Mouse (Mus musculus) heart, adult 2 months (tissue): Measurements from ENCODE around the gene Dmbt1. TPM values are rescaled to one million over a fixed set of nuclear protein-coding genes. Genes with fewer than 3 reads are reported as not detected.
"Not testable (repeated sequence)": the region's sequence is repeated elsewhere in the genome, so short reads cannot be mapped to it uniquely, and the experiment has no call there.

Source experiments
- DNase-seq, 2 experiments: peaks; one replicate each; pipeline ENCODE4 v3.0.0; 2021
- H3K27ac ChIP-seq: fragments of 200-600 bp; 2 replicates; pipeline ENCODE4 v1.8.1; 2022
- H3K27me3 ChIP-seq: fragments of 200-500 bp; 2 replicates; pipeline ENCODE4 v1.6.1; 2012; ENCODE audit warnings: mild to moderate bottlenecking, low read length, inconsistent platforms, mixed read lengths; ENCODE audit not compliant: control insufficient read depth, insufficient read depth
- H3K36me3 ChIP-seq: fragments of 200-500 bp; 2 replicates; pipeline ENCODE4 v1.6.1; 2012; ENCODE audit warnings: low read length, inconsistent platforms; ENCODE audit not compliant: control insufficient read depth, insufficient read depth
- H3K4me1 ChIP-seq: fragments of 200-500 bp; 2 replicates; pipeline ENCODE4 v1.6.1; 2011; ENCODE audit warnings: low read length; ENCODE audit not compliant: control insufficient read depth, insufficient read depth
- H3K4me3 ChIP-seq: fragments of 200-600 bp; 2 replicates; pipeline ENCODE4 v1.8.1; 2022
- H3K79me2 ChIP-seq: fragments of 200-500 bp; replicated peaks from 2 replicates; pipeline ENCODE4 v1.6.1; 2012; ENCODE audit warnings: mild to moderate bottlenecking, inconsistent platforms, low read length, moderate library complexity, mixed read lengths; ENCODE audit not compliant: control insufficient read depth, insufficient read depth
- H3K9ac ChIP-seq: fragments of 200-500 bp; 2 replicates; pipeline ENCODE4 v1.6.1; 2012; ENCODE audit warnings: low read depth, mild to moderate bottlenecking, control low read depth, inconsistent platforms, low read length, mixed read lengths
- CTCF ChIP-seq: fragments of 200-600 bp; IDR thresholded peaks from 2 replicates; pipeline ENCODE4 v1.8.1; 2022; ENCODE audit warnings: antibody characterized with exemption, mild to moderate bottlenecking, moderate library complexity
- EP300 ChIP-seq: fragments of 200-500 bp; IDR thresholded peaks from 2 replicates; pipeline ENCODE4 v1.6.1; 2011; ENCODE audit warnings: low read depth, low read length, control low read depth; ENCODE audit not compliant: insufficient read depth
- POLR2A ChIP-seq: fragments of 200-500 bp; IDR thresholded peaks from 2 replicates; pipeline ENCODE4 v1.6.1; 2011; ENCODE audit warnings: mild to moderate bottlenecking, low read depth, low read length, control low read depth; ENCODE audit not compliant: insufficient read depth
- WGBS: fragments of 180-500 bp; shearing (Covaris S2); methylation state at CpG from one replicate; pipeline ENCODE4 v1.1.7; 2018; 5-methylcytosine and 5-hydroxymethylcytosine counted together
- intact Hi-C: fragments of 180-260 bp; cut with DNase I; formaldehyde crosslinking; loops from one replicate; pipeline ENCODE4 v1.15.1; 2025
- polyA plus RNA-seq: library from polyadenylated mRNA; depleted of rRNA; stranded (reverse); fragments of >200 nt; gene quantifications from 2 replicates; pipeline ENCODE4 v1.2.3, GENCODE M21; 2012
- total RNA-seq, 2 experiments: library from RNA; stranded (reverse); gene quantifications; 2 replicates each; pipeline ENCODE4 v1.2.3; 2021

Dmbt1 gene
- total and polyA plus RNA-seq, 3 experiments, result 0.04 TPM; not detected in 2

GRCm38 (mm10) chr7:131054808-131055370 lies 23.0 kb downstream of the Dmbt1 start:
- H3K27me3 ChIP-seq, result no peaks in the 10 kb centered on the region
- H3K27ac ChIP-seq, result no peak overlapping the region
- DNase-seq, result no peak
- no peaks in the 10 kb centered on the region for H3K4me1 ChIP-seq
- no peak overlapping the region for H3K4me3 ChIP-seq
- no peaks in the 10 kb centered on the region for H3K79me2 ChIP-seq
- no peaks in the 10 kb centered on the region for H3K36me3 ChIP-seq
- TF ChIP-seq EP300 (no peak), CTCF (peak; percentile 48), POLR2A (no peak)
- intact Hi-C loops, result no loop called here
- H3K9ac ChIP-seq, result no peak overlapping the region

- DNase-seq, H3K36me3 ChIP-seq, H3K4me1 ChIP-seq, intact Hi-C loops, H3K79me2 ChIP-seq, H3K9ac ChIP-seq, H3K27ac ChIP-seq, H3K4me3 ChIP-seq, H3K27me3 ChIP-seq: not testable (repeated sequence)
- 69% methylated on average over 9 of the region's 9 CpGs for WGBS
Measured at GRCm38 (mm10) chr7:131057918-131058317, 26.1 kb downstream of the Dmbt1 start.

- H3K4me3 ChIP-seq, DNase-seq, H3K36me3 ChIP-seq, intact Hi-C loops, H3K79me2 ChIP-seq, H3K9ac ChIP-seq, H3K4me1 ChIP-seq, H3K27me3 ChIP-seq, H3K27ac ChIP-seq: not testable (repeated sequence)
- TF ChIP-seq CTCF, result peak; percentile 48
- 54% methylated on average over 2 of the region's 2 CpGs for WGBS
Measured at GRCm38 (mm10) chr7:131059808-131060207, 28.0 kb downstream of the Dmbt1 start.

- peak; percentile 41 for TF ChIP-seq CTCF
- no peak for TF ChIP-seq POLR2A
- no peak for TF ChIP-seq EP300
- WGBS, result 89% methylated on average over 2 of the region's 2 CpGs
- Histone ChIP-seq H3K79me2 (no peaks in the 10 kb centered on the region), H3K9ac (no peak overlapping the region), H3K4me3 (no peak overlapping the region), H3K4me1 (no peaks in the 10 kb centered on the region), H3K36me3 (no peaks in the 10 kb centered on the region), H3K27me3 (no peaks in the 10 kb centered on the region), H3K27ac (no peak overlapping the region)
- DNase-seq, result no peak
- intact Hi-C loops, result no loop called here
Measured at GRCm38 (mm10) chr7:131062541-131062940, 30.7 kb downstream of the Dmbt1 start.

- H3K4me1 ChIP-seq, H3K27ac ChIP-seq, H3K4me3 ChIP-seq, H3K27me3 ChIP-seq, intact Hi-C loops, H3K36me3 ChIP-seq, H3K9ac ChIP-seq, H3K79me2 ChIP-seq: not testable (repeated sequence)
- WGBS, result 0% methylated on average over 1 of the region's 1 CpGs
- peak; percentile 65 for TF ChIP-seq CTCF
- DNase-seq, result peak in 1 of 2 experiments; percentile 25
Measured at GRCm38 (mm10) chr7:131068191-131068590, 36.3 kb downstream of the Dmbt1 start.

GRCm38 (mm10) chr7:131073476-131073875 lies 41.6 kb downstream of the Dmbt1 start:
- H3K27ac ChIP-seq, H3K27me3 ChIP-seq, H3K36me3 ChIP-seq, H3K79me2 ChIP-seq, H3K4me3 ChIP-seq, DNase-seq, intact Hi-C loops, H3K4me1 ChIP-seq, H3K9ac ChIP-seq: not testable (repeated sequence)
- WGBS, result 82% methylated on average over 3 of the region's 3 CpGs

- 61% methylated on average over 6 of the region's 6 CpGs for WGBS
- H3K36me3 ChIP-seq, H3K27me3 ChIP-seq, H3K79me2 ChIP-seq, intact Hi-C loops, H3K27ac ChIP-seq, H3K9ac ChIP-seq, H3K4me1 ChIP-seq, H3K4me3 ChIP-seq, DNase-seq: not testable (repeated sequence)
Measured at GRCm38 (mm10) chr7:131074098-131074497, 42.2 kb downstream of the Dmbt1 start.
